Mouse (Mus musculus) megakaryocyte progenitor cell, adult 5-6 weeks (primary cell): ENCODE measurements at regions not wholly inside any gene's neighbourhood (a gene's known extent, or its start where the extent isn't known, plus 50 kb on each side); places are given as distances from the start of the nearest gene placed in this dataset.

Experiments
- ATAC-seq: replicated peaks from 2 replicates; pipeline ENCODE4 v1.8.0; 2016; ENCODE audit warnings: mild to moderate bottlenecking, moderate TSS enrichment, inconsistent platforms; ENCODE audit not compliant: poor library complexity

GRCm38 (mm10) chr17:88336140-88336769 is 104.3 kb upstream of the Foxn2 start:
- no peak for ATAC-seq

DNA sequence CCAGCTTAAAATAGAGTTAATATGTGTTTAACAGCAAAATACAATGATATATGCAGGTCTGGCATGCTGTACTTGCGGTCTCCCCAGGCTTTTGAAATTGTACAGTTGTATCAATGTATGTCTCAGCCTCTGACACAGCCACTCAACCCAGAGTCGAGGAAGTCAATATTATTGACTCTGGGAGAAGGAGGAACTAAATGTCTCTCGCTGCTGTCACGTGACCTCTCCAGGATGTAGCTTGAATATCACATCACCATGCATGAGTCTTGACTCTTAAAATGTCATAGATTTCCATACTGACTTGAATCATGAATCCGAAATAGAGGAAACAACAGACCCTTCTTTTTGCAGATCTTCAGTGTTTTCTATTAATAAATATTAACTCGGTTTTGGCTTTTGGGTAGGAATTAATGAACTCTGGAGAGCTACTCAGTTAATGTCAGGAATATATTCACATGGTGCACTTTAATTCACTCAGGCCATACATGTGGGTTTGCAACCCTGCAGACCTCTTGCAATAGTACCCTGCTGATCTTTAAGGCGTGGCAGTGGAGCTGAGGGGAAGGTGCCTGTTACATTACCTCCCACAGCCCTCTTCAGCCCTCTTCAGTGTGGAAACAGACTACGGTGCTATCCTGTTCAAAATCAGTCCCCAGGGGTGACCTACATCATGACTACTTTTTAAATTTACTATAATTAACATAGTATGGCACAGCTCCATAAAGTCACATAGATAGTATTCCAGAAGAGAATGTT is 102.7 kb upstream of the Foxn2 start:
- ATAC-seq: peak; percentile 46; the same call in 1 of the 2 replicates

DNA sequence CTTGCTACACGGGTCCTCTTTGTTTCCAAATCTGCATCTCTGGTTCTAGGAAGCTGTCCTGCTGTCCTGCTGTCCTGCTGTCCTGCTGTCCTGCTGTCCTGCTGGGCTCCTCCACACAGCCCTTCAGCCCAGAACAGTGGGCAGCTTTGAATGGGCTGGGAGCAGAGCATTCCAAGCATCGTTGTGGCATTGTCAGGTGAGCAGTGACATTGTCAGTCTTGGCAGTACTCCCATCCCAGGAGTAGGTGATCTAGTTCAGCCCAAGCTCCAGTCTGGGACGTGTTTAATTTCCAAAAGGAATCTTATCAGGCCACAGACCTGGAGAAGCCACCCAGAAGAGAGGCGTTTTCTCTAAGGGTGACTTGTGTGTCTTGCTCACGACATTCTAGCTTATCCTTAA is 99.4 kb upstream of the Foxn2 start:
- no peak for ATAC-seq

- ATAC-seq: peak; percentile 92
These were observed 98.9 kb upstream of the Foxn2 start for GRCm38 (mm10) chr17:88341599-88341998.

GRCm38 (mm10) chr17:88343091-88343783 is 97.3 kb upstream of the Foxn2 start:
- no peak for ATAC-seq

DNA sequence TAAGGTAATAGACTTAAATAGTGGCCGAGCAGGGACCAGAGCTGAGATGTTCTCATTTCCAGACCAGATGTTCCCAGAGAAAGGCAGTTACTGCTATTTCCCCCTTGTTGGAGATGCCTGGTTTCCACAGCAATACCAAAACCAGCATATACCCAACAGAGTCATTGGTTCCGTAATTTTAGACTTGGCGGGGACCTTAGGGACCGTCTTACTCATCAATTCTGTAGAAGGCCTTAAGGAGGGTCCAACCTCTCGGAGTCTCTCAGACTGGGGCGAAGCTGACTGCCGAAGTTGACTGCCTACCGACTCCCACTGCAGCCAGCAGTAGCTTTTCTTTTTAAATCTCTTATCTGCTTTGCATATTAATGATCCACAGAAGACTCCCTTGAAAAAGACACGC is 95.1 kb upstream of the Foxn2 start:
- no peak for ATAC-seq

- ATAC-seq: no peak
These were observed 93.6 kb upstream of the Foxn2 start for GRCm38 (mm10) chr17:88346896-88347295.

DNA sequence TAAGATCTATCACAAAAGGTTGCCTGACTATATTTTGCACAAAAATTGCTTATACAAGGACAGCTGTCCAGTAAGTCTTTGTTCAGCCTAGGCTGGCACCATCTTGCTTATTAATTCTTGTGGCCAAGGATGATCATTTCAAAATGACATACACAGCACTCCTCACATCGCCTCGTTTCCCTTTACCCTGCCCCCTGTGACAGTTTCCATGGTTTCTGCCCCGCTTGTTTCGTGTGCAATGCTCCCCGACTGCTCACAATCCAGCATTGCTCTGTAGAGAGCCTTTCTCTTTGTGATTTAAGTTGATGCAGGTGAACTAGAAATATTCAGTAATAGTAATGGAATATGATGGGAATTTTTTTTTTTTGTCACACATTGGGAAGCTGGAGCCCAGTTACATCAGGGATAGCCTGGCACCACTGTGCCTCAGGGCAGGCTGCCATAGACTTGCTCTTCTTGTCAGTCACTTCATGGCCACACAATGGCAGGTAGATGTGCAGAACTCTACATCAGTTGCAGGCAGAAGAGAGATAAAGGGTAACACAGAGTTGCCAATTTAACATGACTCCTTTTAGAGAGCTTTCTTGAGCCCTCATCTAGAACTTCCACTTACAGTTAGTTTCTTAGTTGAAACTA is 90.6 kb upstream of the Foxn2 start:
- no peak for ATAC-seq

GRCm38 (mm10) chr17:88350986-88351385 is 89.5 kb upstream of the Foxn2 start:
- no peak for ATAC-seq

DNA sequence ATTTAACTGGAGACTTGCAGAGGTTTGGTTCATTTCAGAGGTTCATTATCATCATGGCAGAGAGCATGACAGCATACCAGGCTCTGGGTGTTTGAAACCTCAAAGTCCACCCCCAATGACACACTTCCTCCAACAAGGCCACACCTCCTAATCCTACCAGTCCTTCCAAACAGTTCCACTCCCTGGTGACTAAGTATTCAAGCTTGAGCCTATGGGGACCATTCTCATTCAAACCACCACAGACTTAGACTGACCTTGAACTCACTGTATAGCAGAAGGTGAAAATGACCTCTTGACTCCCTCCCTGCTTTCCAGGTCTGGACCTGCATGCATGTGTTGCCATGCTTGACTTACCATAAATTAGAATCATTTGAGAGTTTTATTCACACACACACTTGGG is 87.6 kb upstream of the Foxn2 start:
- ATAC-seq: no peak

GRCm38 (mm10) chr17:88361161-88361560 is 79.3 kb upstream of the Foxn2 start:
- no peak for ATAC-seq

DNA sequence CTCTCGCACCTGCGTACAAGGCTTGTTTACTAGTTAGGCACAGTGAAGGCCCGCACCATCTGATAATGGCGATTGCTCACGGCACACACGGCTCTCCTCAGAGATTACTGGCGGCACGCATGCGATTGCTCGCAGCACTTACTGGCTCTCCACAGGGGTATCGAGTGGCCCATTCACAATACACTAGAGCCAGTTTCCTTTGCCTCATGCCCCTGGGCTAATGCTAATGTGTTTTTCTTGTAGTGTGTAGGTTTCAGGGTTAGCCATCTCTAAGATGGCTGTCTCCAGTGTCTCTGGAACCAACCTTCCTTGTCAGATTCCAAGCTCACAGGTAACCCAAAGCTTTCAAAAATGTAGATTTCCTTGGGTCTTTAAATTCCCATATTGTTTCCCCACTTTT is 78.1 kb upstream of the Foxn2 start:
- no peak for ATAC-seq

- ATAC-seq: no peak
These were observed 72.6 kb upstream of the Foxn2 start for GRCm38 (mm10) chr17:88367876-88368275.

DNA sequence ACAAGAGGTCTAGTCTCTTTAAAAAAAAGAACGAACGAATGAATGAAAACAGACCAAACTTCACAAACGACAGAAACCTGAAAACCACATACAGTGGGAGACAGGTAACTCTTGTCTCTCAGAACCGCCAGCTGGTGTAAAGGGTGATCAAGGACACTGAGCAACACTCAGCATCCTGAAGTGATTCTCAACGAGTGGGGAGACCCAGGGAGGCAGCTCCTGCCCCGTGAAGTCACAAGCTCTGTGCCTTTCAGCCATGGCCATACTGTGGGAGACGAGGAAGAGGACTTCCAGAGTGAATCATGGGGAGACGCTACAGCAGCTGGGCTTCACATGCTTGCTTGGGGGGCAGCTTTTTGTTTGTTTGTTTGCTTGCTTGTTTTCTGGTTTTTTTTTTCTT is 70.5 kb upstream of the Foxn2 start:
- no peak for ATAC-seq

GRCm38 (mm10) chr17:88370676-88371075 is 69.8 kb upstream of the Foxn2 start:
- ATAC-seq: no peak

- ATAC-seq: no peak
These were observed 62.0 kb upstream of the Foxn2 start for GRCm38 (mm10) chr17:88378505-88378904.

DNA sequence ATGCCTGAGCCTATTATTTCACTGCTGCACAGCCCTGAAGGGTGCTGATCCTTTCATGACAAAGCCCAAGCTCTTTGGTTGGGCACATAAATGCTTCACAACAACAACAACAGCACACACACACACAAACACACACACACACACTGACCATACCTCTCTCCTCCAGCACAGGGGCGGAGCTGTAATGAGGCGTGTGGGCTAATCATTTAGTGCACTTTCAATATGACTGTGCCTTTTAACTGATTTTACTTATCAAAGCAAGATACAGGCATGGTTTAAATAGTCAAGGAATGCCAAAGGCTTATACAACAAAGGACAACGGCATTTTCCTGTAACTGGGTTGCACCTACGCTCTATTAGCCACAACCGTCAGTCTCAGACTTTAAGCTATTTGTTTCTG is 61.1 kb upstream of the Foxn2 start:
- no peak for ATAC-seq

GRCm38 (mm10) chr17:88381106-88381505 is 59.4 kb upstream of the Foxn2 start:
- no peak for ATAC-seq

DNA sequence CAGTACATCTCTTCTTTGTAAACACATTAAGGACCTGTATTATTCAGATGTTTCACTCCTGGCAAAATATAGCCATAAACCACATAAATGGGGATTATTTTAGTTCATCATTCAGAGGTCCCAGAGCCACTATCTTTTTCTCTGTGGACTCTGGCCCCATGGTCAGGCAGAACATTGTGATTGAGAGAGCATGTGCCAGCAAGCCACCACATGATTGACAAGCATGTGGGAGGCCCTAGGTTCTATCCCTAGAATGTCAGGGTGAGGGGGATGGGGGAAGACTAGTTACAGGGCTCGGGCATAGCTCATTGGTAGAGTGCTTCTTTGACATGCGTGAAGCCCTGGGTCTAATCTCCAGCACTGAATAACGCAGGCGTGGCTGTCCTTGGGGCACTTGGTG is 57.1 kb upstream of the Foxn2 start:
- ATAC-seq: no peak

DNA sequence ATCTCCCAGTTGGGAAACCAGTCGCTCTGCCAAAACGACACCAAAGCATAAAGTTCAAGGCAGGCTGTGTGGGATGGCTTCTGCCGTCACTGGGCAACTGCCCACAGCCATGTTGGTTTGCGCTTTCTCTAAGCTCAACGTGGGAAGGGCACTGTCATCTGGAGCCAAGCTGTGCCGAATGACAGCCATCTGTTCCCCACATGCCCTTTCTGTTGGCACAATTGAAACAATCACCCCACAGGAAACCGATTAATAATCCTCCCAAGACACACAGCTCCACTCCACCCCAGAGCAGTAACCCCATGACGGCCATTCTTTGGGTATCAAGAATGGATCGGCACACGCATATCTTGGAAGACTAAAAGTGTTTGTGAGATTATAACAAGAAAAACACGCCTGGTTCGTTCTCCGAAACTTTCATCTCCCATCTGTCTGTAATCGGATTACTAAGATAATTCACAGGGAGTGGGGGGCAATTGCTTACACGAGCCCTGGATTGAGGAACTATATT is 52.0 kb upstream of the Foxn2 start:
- ATAC-seq: no peak

DNA sequence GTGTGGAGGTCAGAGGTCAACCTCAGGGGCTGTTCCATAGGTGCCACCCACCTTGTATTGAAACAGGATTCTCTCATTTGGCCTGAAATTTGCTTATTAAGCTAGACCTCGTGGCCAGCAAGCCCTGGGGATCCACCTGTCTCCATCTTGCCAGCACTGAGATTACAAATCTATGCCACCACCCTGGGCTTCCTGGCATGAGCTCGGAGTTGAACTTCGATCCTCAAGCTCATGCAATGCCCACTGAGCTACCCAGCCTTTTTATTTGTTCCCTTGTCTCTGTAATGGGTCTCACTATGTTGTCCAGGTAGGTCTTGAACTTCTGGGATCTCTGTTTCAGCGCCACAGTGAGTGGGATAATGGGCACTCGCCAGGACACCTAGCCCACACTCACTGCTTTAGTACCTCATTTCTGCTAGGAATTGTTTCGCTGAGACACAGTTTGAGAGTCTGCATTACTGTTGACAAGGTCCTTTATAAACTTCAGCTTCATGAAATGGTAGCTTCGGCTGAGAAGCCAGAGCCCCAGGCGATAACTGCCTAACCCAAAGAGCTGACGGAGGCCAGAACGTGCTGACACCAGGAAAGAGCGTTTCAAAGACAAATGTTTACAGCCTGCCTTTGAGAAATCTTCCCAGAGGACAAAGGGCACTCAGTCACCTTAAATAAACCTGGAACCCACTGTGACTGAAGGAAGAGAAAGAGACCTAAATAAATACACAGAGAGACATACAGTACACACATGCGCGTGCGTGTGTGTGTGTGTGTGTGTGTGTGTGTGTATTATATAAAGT is 50.6 kb upstream of the Foxn2 start:
- ATAC-seq: no peak
